Mouse (Mus musculus) yolk sac, embryonic 10.5 days (tissue): ENCODE data around the gene Psmc1.

Experiments used
- DNase-seq: peaks from one replicate; pipeline ENCODE4 v3.0.0-alpha.2; 2017; ENCODE audit warnings: low spot score

Psmc1 gene

DNA sequence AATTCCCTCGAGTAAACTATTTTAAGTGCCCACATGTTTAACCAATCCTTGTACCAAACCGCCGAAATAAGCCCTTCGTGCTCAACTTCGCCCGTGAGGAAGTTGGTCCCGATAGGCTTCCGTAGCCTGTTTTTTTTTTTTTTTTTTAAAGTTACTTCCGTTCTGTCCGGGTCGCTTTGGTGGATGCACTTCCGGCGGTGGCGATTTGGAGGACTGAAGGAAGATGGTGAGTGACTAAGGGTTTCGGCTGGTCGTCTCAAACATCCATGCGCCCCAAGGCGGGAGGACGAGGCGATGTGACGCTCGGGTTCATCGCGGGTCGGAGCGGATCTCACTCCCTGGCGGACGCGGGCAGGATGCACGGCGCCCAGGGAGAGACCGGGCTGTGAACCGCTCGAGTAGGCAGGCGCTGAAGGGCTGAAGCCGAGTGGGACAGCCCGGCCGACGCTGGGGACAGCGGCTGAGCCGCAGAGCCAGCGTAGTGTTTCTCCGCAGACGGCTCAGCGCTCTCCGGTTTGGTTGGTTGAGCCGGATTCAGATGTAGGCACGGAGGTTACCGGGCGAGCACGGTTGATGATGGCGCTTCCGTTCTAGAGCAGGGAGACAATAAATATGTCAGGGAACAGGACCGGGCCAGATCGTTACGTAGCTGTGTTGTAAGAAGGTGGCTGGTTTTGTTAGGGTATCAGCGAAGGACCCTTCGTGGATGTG, at the start of gene Psmc1:
Psmc1 (plus strand) TSS at position 169 of the 711 bp plus-strand sequence.
- peak; percentile 83 for DNase-seq

DNA sequence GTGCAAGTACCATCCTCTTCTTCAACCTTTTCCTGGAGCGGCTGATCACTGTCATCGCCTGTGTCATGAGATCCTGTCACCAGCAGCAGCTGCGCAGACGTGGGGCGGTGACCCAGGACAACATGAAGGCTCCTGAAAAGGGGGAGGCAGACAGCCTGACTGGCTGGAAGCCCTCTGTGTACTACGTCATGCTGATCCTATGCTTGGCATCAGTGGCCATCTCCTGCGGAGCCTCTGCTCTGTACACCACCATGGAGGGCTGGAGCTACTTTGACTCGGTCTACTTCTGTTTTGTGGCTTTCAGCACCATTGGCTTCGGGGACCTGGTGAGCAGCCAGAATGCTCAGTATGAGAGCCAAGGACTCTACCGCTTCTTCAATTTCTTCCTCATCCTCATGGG, 48.9 kb upstream of the Psmc1 start:
- DNase-seq = no peak

DNA sequence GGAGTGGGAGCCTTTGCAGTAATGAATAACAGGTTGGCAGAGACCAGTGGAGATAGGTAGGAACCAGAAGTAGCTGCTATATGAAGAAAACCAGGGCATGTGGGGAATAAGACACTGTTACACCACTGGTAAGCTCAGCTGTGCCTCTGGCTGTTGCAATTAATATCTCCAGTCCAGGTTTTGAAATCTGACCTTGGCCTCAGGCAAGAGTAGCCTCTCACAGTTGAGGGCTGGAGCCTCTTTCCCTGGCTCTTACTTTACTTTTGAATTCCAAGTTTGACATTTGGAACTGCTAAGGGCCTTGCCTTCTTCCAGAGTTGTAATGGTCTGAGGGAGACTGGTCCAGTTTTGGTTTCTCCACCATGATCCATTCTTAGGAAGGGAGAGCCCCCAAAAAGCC, 48.1 kb upstream of the Psmc1 start:
- DNase-seq = no peak

DNA sequence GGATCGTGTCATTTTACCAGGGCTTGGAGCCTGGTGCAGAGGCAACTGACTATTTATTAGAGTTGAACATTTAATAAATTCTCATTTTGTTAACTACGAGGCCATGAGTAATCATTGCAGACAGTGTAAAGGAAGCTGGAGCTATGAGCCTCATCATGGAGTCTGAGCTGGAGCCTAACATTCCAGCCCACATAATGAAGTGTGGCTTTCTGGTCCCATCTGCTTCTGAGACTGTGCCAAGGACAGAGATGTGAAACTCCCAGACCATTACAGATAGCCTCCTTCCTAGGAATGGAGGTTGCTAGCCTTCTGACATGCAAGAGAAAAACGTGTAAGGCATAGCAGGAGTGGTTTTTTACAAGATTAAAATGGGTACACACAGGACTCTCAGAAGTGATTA, 47.4 kb upstream of the Psmc1 start:
- no peak for DNase-seq

DNA sequence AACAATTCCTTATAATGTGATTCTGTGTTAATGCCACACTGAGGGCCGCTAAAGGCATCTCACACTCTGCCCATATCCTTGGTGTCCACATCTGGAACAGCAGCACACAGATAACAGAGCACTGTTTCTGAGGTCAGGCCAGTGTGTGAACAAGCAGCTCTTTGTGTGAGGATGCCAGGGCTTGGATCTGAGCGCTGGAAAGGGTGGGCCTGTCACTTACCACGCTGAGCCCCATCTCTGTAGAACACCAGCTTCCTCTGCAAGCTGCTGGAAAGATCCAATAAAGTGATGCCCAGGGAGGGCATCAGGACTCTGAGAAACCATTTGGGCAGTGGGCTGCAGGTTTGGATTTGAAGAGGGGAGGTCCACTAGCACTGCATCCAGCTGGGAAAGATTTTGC, 44.8 kb upstream of the Psmc1 start:
- DNase-seq = no peak

DNA sequence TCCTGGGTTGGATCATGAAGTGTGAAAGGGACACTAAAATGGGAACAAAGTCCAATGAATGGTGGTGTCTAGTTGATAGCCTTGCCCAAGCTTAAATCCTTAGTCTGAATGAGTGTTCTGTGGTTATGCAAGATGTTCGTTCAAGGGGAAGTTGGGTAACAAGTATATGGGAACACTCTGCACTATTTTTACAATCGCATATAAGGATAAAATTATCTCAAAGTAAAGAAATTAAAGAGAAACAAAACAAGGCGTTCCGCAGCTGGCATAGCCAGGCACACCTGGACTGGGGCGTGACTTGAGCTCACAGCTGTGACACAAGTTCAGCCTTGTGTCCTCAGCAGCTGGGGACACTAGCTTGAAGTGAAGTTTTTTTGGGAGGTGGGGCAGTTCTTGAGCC, 42.5 kb upstream of the Psmc1 start:
- no peak for DNase-seq

DNA sequence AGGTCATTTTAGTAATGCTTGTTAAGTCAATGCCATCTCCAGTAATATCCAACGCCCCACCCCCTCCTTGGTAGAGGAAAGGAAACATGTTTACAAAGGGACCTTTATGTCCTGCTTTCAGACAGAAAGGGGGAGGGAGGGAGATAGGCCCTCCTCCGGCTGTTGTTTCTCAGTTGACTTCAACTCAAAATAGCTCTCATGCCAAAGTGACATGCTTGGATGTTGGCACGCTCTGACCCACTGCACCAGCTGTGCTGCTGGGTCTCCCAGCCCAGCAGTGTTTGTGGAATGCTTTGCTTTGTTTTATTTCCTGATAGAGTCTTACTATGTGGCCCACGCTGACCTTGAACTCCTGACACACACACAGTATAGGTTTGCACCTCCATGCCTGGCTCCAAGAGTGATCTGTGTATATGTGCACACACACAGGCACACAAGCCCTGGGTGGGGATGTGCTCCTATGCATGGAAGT, 36.7 kb upstream of the Psmc1 start:
- no peak for DNase-seq

DNA sequence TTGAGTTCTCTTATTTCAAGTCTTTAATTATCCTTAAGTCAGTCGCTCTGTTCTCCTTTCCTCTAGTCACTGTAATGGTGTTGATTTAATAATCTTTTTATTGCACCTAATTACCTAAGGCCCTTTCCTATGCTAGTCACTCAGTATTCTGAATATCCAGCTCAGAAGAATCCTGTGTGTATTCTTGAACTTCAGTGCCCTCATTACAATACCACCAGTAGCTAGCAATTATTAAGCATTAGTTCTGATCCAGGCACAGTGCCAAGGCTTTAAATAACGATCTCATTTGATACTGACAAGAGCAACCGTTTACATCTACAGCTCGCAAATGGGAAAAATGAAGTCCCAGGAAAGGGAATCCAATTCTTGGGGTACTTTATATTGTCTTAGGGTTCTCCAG, 34.2 kb upstream of the Psmc1 start:
- DNase-seq = no peak

DNA sequence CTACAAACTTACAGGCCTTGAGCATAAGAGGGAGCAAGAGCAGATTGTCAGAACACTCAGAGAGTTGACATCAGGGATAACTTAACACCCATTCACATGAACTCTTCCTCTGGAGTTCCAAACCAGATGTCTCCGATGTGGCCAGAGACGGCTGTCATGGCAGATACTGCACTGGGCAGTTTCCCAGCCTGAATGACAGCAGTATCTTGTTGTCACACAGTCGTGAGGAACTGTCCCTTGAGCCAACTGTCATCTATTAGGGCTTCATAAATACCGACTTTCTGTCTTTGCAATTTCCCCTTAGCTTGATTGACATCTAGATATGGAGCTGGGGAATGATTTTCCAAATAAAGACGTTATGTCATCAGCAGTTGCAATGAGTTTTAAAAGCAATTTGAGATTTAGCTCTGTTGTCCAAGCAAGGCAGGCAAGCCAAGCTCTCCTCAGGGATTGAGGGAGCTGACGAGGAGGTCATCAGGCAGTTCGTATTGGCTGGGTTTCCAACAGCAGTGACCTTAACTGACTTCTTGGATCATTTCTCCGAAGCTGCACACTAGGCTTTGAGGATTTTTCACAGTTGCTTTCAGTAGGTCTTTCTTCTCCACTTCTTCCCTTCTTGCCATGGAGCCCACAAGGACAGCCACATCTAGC, 30.2 kb upstream of the Psmc1 start:
- DNase-seq = no peak

DNA sequence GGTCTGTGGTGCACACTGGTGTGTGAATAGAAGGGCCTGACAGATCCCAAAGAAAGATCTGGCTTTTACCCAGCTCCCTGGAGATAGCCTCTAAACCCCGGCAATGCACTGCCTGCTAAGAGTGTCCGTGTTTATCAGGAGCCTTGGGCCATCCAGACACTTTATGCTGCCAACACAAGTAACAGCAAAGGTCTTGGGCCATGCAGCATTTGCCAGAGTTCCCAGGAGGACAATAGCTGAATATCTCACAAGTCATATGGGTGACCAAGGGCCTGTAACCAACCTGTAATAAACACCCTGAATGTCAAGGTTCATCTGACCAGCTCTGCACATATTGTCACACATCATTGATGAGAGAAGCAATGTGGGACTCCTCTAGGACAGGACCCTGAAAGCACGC, 21.9 kb upstream of the Psmc1 start:
- no peak for DNase-seq

DNA sequence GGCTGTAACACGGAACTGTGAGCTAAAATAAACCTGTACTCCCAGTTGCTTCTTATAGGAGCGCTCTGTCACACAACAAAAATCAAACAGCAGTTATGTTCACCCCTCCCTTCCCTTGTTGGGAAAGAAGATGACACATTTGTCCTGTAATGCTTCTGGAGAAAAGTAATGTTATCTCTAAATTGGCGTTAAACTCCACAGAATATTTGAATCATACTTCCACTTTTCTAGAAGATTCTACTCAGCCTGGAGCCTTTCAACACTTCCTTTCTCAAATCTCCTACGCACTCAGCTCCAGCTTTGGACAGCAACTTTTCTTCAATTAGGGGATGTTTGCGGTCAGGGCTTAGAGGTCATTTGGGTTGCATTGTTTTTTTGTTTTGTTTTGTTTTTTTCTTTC, 20.7 kb upstream of the Psmc1 start:
- no peak for DNase-seq

DNA sequence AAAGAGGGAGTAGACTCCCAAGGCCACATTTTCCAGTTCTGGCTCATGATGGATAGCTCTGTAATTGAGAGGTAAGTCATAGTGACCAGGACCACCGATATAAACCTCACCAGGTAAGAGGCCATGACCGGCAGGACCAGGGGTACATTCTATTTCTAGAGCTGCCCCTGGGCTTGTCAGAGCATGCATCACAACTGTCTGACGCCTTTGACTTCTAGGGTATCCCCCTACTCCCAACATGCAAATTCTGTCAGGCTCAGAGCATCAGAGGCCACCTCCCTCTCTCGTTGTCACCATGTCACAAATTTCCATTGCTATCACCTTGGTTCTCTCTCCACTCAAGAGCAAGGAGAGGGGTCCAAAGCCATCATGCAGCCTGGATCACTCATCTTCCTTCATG, 19.2 kb upstream of the Psmc1 start:
- DNase-seq = no peak

DNA sequence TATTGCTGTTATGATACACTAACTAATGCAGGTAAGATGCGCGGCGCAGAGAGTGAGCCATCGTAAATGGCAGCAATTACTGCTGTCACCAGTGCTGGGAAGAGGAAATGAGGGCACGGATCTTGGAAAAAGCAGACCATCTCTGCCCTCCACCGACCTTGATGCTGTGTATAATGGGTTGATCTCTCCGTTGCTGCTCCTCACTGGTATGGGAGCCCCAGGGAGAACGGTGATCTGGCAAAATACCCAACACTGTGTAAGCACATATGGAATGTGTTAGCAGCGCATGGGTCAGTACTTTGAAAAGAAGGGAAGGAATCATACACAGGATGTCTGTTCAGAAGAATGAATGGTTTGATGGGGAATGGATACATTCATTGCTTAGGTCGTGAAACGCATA, 16.9 kb upstream of the Psmc1 start:
- DNase-seq = no peak

DNA sequence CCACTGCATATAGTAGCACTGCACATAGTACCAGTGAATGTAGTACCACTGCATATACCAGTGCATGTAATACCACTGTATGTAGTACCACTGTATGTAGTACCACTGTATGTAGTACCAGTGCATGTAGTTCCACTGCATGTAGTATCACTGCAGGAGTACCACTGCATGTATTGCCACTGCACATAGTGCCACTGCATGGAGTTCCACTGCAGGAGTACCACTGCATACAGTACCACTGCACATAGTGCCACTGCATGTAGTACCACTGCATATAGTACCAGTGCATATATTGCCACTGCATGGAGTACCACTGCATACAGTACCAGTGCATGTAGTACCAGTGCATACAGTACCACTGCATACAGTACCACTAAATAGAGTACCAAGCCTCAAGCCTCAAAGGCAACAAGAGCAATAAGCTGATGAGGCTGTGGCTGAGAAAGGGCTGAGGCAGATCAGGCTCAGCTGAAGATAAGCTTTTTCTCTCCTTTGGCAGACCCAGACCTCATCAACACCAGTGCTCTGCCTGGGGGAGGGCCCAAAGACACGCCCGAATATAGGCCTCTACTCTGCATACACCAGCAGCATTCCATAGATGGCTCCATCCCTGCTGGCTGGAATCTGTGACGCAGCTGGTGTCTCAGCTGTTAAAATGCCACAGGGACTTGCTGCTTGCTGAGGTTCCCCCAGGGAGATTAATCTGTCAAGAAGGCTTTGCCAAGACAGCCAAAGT, 9.8 kb upstream of the Psmc1 start:
- DNase-seq = no peak

DNA sequence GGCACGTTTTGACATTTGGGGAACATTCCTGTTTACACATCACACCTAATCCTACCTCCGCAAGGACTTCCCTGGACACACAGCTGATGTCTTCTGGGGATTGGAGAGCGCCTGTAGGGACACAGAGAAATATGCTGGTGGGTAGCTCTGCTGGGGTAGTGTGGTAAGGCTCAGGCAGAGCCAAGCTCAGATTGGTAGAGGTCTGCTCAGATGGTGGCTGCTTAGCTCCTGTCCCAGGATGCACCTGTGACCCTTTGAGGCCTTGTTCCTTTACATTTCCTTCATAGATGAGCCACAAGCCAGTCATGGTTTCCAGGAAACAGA, 9.3 kb upstream of the Psmc1 start:
- DNase-seq = no peak

DNA sequence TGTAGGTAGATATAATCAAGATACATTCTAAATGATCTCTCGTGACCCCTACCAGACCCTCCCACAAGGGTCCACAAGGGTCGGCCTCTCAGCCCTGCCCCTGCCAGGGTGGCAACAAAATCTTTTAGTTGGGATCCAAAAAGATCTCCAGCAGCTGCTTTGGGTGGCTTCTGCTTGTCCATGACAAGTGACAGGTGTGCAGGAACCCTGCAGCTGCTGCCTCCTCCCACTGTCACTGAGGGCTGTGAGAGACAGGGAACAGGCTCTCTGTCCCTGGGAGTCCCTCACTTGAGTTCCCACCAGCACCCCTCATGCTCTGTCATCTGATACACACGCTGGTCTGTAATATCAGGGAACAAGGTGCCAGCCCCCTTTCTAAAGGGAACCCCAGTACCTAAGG, 8.3 kb upstream of the Psmc1 start:
- DNase-seq = no peak

DNA sequence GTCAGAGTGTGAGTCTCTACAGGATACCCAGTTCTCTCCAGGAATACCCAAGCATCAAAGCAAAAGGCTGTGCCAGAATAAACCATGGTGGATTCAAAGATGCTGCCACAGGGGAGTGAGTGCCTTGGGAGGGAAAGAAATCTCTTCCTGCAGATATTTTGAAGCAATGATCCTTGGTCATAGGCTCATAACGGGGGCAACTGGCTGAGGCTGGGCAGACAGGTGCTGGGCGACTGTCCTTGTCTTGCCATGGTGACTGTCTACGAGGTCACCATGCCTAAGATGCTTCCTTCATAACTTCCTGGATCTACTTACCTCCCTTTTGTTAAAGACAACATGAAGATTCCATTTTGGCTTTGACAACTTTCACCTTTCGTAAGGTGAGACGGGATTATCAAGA, 5.4 kb upstream of the Psmc1 start:
- no peak for DNase-seq

DNA sequence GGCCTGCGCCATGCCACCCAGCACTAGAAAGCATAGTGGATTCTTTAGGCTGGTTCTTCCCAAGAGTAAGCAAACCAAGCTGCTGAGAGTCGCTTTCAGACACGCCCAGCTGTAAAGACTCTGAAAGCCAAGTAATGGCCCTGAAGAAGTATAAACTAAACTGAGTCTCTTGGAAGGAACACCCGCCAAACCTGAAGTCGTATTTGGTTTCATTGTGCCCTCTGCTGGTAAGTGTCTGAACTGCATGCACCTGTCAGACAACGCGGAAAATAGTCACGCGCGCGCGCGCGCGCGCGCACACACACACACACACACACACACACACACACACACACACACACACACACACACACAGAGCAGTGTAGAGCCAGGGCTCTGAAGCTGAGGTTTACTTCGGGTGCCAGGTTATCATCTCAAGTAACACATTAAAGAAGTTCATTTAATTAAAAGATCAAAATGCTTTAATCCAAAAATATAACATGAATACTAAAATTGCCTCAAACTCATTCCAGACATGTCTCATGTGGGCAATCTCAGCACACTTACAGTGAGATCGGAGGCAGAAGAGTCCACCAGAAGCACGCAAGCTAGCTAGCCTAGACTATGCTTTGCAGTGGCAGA, 3.6 kb upstream of the Psmc1 start:
- peak; percentile 61 for DNase-seq

DNA sequence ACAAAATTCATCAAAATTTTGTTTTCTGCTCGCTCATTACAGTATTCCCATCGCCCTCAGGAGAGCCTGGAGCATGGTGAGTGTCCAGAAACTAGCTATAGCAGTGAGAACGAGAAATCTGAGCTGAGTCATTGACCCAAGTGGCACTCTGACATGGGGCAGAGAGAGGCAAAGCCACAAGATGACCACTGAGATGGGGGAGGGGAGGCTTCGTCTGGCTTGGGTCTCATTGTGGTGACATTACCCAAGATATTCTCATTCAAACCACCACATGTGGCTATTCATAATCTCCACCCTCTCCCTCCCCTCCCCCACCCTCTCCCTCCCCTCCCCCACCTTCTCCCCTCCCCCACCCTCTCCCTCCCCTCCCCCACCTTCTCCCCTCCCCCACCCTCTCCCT, 2.5 kb upstream of the Psmc1 start:
- no peak for DNase-seq

DNA sequence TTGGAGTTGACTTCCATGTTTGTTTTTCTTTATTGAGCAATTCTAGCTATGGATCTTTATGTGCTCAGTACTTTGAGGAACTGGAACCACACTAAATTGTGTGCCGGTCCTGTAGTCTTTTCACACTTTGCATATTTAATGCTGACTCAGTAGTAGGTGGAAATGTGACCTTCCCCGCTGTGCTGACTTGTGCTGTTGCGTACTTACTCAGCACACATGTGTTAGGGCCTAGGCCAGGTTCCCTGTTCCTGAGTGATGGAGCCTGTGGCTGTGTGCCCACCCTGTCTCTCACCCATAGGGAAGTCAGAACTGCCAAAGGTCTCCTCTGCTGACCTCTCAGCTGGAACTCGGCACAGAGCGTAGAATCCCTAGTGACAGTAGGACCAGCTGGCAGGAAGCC, 6.0 kb downstream of the Psmc1 start:
- no peak for DNase-seq

DNA sequence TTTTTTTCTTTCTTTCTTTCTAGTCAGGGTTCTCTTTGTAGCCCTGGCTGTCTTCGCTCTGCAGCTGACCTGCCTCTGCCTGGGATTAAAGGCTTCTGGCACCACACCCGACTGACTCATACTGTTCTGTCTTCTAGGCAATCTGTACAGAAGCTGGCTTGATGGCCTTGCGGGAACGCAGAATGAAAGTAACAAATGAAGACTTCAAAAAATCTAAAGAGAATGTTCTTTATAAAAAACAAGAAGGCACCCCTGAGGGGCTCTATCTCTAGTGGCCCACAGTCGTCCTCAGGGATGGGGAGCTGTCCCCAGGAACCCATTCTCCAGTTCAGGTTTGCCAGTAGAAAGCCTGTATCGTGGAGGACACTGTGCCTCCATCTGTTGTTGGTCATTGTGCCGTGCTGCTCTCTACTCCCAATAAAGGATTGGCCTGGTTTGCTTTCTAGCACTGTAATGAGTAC, 13.0 kb downstream of the Psmc1 start:
- no peak for DNase-seq

DNA sequence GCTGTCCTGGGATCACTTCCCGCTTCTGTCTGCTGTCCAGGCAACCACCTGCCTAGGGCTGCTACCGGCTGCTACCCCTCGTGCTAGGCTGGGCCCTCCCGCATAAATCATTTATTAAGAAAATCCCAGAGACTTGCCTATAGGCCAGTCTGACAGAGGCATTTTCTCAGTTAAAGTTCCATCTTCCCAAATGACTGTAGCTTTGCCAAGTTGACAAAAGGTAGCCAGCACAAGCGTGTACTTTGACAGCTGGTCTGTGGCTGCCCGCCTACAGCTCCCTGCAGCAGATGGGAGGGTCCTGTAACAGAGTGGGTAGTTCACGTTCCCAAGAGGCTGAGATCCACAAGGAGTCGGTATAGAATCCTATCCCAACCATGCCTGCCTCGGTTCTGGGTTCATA, 13.5 kb downstream of the Psmc1 start:
- no peak for DNase-seq
